Mouse (Mus musculus): ENCODE measurements around the gene Crcp.

Gene Crcp

DNA sequence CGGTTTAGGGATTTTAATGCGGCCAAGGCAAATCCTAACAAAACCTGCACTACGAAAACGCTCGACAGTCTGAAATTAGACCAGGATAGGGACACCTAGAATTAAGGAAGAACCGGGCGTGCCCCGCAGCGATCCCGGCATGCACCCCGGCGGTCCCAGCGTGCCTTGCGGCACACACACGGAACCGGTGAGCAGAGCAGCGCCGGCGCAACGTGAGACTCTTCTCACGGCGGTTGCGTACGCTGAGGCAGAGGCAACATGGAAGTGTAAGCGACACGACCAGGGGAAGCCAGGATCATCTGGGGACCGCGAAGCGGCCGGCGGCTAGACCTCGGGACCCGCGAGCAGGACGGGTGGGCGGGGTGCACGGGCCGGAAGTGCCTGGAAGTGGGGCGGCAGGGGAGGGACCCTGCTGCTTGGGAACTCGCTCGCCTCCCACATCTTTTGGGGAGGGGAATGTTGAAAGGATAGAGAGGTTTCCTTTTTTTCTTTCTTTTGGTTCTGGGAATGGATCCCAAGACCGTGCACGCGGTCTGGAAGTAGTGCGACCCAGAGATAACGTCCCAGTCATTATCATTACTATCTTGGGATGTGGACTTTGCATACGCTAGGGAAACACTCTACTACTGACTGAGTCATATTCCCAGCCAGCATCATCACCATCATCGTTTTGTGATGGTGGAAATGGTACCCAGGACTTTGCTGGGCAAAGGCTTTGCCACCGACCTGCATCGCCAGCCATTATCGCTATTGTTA is at the start of gene Crcp, which contains the start of gene Asl:
Gene Crcp (plus strand): TSS at position 149 of the 756 bp plus-strand sequence.
Gene Asl (minus strand): TSS at position 106 of the 756 bp plus-strand sequence.
- peak; percentile 66 for DNase-seq (ENCODE audit: low read depth, low spot score)

DNA sequence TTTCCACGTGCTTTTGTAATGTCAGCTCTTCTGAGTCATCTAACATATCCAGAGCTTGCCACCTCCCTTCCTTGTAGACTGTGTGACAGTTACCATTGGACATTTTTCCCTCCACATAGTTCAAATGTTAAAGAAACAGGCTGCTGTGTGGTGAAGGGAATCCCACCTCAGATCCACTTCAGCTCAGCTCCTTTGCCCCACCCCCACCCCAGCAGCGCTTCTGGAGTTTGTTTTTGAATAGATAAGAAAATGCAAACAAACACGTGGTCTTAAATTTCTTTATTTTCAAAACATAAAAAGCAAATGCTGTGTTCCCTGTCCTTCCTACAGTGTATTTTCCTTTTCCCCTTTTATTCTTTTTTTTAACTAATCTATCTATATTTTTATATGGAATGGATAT is 48.9 kb upstream of the Crcp start:
- no peak for DNase-seq (ENCODE audit: low read depth, low spot score)

DNA sequence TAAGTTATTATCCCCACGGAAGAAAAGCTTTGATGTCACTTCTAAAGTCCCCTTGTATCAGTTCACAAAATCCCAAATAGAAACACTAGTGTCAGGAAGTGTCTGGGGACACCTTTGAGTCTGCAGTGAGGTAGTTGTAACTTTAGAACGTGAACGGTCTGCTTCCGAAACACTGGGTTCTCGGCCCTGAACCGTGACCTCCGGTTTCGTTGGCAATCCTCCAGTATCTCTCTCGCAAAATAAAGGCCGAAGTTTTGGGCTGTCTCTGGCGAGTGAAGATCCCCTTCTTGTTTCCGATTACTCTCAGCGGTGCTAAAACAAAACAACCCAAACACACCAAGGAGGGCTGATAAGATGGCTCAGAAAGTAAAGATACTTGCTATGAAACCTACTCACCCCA is 39.7 kb upstream of the Crcp start:
- no peak for DNase-seq (ENCODE audit: low read depth, low spot score)

DNA sequence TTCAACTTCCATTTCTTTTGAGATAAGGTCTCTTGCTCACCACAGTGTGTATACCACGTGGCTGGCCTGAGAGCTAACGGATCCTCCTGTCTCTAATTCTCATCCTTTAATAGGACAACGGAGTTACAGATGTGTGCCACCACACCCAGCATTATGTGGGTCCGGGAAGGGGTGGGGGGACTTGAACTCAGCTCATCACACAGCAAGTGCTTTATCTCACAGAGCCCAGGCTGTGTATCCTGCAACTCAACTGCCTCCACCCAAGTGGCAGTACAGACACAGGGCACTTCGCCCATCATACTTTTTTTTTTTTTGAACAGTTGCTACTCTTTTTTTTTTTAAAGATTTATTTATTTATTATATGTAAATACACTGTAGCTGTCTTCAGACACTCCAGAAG is 37.2 kb upstream of the Crcp start:
- no peak for DNase-seq (ENCODE audit: low read depth, low spot score)

DNA sequence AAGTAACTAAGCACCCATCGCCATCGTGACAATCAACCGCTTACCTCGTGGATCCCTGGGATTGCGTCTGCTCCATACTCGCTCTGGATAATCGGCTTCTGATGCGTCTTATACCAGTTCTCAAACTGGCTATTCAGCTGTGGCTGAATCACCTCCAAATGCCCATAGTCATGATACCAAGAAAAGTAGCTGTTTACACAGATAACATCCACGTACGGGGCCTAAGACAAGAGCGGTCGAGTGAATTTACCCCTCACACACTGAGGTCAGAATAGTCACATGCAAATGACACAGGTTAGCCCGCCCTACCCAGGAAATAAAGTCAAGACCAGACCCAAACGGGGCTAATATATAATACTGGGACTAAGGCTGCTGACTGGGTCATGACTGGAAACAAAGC is 35.7 kb upstream of the Crcp start:
- no peak for DNase-seq (ENCODE audit: low read depth, low spot score)

DNA sequence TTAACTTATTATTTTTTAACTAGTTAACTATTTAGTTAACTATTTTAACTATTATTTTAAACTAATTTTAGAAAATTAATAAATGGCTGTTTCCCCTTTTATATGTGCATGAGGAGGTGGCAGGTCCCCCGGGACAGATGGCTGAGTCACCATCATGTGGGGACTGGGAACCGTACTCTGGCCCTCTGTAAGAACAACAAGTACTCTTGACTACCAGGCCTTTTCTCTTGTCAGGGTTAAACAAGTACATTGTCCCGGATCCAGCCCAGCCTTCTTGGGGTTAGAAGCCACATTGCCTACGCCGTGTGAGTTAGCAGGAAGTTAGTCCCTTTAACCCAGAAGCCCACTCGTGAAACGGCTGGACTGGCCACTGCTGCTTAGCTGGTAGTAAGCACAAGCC is 34.1 kb upstream of the Crcp start:
- no peak for DNase-seq (ENCODE audit: low read depth, low spot score)

DNA sequence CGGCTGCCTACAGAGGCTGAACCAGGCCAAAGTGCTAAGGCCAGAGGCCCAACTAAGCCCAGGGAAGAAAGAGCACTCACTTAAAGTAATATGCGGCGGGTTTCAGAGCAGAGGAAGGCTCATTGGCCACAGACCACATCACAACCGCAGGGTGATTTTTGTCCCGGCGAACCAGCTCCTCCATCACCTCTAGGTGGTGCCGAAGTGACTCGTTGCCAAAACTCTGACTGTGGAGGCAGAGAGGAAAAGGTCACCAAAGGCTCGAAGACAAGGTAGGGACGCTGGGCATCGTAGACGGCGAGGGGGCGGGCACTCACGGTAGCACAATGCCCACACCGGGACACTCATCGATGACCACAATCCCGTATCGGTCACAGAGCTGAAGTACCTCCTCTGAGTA is 31.4 kb upstream of the Crcp start:
- DNase-seq (ENCODE audit: low read depth, low spot score), result no peak

DNA sequence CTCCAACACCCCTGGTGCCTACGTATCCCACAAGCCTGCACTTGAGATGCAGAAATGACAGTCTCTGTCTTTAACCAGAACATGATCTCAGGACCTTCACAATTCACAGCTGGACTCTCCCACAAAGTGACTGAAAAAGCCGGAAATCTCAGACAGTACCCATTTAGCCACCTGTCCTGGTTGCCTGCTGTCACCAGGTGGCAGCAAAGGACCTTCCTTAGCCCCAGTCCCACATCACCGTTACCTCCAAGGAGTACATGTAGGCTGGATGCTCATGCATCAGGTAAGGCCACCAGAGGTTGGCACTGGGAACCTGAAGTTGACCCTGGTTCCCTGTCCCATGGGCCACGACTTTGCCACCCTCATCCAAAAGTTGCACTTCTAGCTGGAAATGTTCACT is 30.0 kb upstream of the Crcp start:
- peak; percentile 40 for DNase-seq (ENCODE audit: low read depth, low spot score)

DNA sequence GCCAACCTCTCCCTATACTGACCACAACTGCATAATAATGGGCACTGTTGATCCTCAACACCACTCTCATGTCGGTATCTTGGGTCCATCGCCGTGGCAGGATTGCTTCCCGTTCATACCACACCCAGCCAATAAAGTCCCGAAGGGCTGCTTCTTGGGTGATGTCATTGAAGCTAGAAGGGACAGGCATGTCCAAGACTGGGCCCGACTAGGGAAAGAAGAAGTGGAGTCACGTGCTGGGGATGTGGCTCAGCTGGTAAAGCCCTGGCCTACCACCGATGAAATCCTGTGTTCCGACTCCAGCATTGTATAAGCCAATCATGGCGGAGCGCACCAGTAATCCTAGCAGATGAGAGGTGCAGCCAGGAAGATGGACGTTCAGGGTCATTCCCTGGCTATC is 28.4 kb upstream of the Crcp start:
- DNase-seq (ENCODE audit: low read depth, low spot score), result peak; percentile 25

DNA sequence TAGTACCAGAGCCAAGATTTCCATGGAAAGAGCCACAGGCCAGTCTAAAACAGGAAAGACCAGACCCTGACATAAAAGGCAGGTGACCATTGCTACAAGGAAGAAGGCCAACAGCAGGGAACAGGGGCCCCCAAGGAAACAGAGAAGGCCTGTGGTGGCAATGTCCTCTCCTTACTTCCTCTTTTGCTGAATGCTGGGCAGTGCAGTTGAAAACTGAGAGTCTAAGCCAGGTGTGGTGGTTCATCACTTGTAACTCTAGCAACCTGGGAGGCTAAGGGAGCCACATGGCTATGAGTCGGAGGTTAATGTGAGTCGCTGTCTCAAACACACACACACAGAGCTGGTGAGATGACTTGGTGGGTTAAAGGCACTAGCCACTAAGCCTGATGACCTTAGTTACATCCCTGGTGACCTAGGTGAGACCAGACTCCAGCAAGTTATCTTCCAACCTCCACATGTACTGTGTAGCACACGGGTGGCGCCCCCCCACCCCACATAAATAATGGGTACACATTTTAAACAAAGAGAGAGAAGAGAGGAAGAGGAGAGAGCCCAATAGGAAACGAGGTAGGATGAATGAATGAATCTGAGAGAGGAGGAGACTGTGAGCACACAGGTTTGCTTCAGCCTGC is 27.6 kb upstream of the Crcp start:
- no peak for DNase-seq (ENCODE audit: low read depth, low spot score)

DNA sequence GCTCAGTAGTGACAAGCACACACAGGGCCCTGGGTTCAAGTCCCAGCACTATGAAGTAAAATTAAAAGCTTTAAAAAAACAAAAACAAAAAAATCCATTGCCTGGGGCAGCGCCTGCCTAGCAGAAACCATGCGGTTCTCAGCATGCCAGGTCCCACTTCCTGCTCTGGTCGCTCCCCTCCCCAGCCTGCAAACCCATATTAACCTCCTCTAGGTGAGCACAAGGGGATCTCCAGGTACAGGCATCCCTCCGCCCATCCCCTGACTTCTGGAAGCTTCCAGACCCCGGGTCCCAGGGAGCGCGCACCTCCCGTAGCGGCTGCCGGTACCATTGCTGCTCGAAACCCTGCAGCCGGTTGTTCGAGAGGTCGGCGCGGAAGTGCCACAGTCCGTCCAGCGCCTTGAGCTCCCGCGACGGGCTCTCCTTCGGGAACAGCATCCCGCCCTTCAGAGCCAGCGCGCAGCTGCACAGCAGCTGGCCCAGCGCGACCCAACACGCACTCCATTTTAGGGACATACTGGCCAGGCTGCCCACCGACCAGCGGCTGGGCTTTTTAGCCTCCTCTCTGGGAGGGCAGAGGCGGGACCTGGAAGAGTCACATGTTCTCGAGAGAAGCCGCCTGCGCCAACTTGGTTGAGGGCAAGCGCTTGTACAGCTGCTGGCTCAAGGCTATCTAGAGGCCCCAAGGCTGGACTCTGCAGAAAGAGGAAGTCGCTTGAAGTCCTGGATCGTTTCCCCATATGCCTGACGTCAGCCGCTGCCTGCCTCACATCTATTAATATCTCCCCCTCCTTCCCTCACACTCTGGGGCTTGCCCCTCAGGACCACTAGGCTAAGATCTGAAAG is 26.6 kb upstream of the Crcp start, which contains the start of gene Gusb:
Gene Gusb (minus strand): TSS at position 749 of the 846 bp plus-strand sequence.
- DNase-seq (ENCODE audit: low read depth, low spot score), result peak; percentile 87

DNA sequence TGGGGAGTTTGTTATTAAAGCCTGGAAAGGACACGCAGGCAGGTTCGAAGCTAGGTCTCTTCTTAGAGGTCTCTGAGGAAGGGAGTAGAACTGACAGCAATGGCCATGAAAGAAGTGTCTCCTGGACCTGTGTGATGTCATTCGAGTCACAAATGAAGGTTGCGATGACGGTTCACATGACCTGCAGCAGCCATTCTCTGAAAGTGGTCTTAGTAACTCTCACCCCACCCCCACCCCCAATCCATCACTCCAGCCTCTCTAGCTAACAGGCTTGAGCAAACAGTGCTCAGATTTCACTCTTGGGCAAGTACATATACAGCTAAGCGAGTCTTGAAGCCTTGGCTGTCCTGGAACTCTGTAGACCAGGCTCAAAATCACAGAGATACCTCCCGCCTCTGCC is 25.9 kb upstream of the Crcp start:
- DNase-seq (ENCODE audit: low read depth, low spot score), result no peak

DNA sequence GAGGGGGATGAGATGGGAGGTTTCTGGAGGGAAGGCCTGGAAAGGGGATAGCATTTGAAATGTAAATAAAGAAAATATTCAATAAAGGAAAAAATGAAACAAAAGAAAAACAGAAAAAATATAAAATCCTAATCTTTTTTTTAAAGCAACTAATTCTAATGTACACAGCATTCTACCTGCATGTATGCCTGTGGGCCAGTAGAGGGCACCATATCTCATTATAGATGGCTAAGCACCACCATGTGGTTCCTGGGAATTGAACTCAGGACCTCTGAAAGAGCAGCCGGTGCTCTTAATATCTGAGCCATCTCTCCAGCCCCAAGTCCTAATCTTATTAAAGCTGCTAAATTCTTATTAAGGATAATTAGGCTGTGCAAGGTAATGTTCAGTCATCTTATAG is 21.7 kb upstream of the Crcp start:
- no peak for DNase-seq (ENCODE audit: low read depth, low spot score)

DNA sequence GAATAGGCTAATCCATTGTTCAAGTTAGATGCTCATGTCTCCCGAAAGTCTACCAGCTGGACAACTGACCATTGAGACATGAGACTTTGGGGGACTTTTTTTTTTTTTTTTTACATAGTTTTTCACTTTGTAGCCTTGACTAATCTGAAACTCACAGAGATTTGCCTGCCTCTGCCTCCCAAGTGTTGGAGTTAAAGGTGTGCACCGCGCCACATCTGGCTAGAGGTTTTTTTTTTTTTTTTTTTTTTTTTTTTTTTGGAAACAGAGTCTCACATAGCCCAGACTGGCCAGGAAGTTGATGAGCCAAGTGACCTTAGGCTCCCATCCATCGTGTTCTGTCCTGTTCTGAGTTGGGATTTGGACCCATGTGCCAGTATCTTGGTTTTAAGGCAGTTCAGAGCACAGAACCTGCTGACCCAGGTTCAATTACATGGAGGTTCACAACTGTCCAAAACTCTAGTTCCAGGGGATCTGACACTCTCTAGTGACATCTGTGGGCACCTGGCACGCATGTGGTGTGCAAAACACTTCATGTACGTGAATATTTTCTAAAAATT is 21.0 kb upstream of the Crcp start:
- no peak for DNase-seq (ENCODE audit: low read depth, low spot score)

DNA sequence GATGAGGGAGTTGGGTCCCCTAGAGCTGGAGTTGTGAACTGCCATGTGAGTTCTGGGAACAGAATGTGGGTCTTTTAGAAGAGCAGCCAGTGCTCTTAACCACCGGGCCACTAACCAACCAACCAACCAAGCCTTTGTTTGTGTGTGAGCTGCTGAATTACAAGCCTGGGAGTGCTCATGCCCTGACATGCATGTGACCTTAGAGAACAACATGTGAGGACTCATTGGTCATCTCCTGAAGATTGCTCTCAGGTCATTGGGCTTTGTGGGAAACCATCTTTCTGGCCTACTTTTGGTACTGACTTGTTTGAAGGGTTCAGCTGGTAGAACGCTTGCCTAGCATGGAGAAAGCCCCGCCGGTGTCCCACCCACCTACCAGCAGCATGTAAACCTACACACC is 19.3 kb upstream of the Crcp start:
- DNase-seq (ENCODE audit: low read depth, low spot score), result no peak

DNA sequence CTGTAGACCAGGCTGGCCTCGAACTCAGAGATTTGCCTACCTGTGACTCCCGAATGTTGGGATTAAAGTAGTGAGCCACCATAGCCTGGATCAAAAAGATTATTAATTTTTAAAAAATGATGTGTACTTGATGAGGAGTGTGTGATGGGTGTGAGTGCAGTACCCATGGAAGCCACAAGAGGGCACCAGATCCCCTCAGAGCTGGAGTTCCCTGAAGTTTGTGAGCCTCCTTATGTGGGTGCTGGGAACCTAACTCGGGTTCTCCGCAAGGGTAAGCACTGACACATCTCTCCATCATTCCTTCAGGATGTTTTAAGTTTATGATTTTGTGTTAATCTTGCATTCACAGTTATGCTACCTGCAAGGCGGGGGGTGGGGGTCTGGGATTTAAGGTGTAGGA is 18.1 kb upstream of the Crcp start:
- DNase-seq (ENCODE audit: low read depth, low spot score), result no peak

DNA sequence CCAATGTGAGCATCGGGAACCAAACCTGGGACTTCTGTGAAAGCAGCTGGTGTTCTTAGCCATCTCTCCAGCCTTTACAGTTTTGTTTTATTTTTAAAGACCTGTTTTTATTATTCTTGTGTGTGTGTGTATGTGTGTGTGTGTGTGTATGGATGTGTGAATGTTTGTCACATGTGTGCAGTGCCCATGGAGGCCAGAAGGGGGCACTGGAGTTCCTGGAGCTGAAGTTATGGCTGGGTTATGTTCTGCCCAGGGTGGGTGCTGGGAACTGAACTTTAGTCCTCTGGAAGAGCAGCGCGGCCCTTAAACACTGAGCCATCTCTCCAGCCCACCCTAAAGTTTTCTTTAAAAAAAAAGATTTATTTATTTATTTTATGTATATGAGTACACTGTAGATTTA is 14.0 kb upstream of the Crcp start:
- DNase-seq (ENCODE audit: low read depth, low spot score), result no peak

DNA sequence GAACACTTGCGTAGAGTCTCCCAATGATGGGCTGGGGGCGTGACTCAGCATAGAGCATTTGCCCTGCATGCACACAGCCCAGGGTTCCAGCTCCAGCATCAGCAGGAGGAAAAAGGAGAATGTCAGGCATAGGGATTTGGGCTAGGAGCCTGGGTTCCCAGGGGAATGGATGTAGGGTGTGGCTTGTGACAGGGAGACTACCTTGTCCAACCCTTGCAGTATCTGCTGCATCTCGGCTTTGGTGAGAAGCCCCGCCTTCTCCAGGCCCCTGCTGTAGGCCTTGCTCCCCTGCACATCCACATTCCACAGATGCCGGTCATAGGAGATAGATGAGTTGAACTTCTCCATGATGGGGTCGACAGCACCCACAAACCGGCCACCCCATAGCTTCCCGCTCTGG is 9.6 kb upstream of the Crcp start:
- no peak for DNase-seq (ENCODE audit: low read depth, low spot score)

DNA sequence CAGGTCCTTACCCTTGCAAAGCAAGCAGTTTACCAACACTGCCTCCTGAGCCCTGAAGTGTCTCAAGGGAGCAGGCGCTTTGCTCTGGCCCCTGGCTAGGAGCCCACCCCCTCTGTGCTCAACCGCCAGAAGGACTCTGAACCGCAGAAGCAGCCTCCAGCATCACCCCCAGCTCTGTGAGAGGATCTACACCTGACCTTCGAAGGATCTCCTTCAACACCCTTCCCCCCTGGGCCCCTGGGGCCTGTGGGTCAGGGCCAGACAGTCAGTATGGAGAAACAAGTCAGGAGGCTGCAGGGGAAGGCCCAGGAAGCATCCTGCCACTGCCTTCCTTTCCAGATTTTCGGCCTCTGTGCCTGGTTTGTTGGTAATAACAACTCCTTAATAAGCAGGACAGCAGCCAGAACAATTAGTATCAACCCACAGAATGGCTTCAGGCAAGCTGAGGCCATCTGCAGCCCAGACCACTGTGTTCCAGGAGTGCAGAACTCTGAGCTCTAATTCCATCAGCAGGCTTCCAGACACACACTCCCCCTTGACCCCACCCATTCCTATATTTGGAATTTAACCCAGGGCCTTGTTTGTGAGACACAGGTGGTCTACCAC is 7.6 kb upstream of the Crcp start:
- no peak for DNase-seq (ENCODE audit: low read depth, low spot score)

DNA sequence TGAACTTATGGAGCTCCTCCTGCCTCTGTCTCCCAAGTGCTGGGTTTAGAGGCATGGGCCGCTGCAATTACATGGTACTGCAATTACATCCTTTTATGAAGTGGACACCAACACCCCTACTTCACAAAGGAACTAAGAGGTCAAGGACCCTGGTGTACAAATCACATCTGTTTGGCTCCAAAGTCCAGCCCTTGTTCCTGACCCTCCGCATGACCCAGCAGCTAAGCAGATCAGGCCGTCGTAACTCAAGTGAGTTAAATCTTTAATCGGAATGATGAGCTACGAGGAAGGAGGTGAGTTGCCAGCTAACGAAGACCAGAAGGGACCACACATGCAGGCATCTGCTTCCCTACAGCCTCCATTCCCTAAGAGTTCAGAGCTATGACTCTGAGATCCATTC is 6.7 kb upstream of the Crcp start:
- DNase-seq (ENCODE audit: low read depth, low spot score), result no peak

DNA sequence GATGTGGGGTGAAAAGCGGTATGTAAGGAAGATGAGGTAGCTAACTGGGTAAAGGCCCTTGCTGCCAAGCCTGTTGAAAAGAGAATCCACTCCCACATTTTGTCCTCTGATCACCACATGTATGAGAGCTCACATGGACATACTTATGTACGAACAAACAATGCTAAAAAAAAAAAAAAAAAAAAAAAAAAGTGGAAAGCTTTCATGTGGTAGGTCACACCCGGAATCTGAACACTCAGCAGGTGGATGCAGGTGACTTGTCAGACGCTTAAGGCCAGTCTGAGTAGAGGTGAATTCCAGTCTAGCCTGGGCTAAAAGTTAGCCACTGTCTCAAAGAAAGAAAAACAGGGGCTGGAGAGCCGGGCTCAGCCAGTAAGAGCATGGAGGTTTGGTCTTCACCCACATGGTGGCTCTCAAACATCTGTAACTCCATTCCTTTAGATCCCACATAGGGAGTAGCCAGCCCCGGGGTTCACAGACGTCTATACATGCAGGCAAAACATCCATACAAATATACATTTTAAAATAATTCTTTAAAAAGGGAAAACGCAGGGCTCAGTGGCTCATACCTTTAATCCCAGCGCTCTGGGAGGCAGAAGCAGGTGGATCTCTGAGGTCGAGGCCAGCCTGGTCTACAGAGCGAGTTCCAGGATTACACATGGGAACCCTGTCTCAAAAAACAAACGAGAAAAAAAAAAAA is 5.9 kb upstream of the Crcp start:
- DNase-seq (ENCODE audit: low read depth, low spot score), result no peak

Measured in skeletal muscle tissue, adult 2 months (tissue).